Mouse (Mus musculus): ENCODE data around the gene Aacs. TPM values are rescaled to one million over a fixed set of nuclear protein-coding genes. Genes with fewer than 3 reads are reported as not detected.

The Aacs gene
- polyA plus RNA-seq, 1 experiment: 51.0 TPM

DNA sequence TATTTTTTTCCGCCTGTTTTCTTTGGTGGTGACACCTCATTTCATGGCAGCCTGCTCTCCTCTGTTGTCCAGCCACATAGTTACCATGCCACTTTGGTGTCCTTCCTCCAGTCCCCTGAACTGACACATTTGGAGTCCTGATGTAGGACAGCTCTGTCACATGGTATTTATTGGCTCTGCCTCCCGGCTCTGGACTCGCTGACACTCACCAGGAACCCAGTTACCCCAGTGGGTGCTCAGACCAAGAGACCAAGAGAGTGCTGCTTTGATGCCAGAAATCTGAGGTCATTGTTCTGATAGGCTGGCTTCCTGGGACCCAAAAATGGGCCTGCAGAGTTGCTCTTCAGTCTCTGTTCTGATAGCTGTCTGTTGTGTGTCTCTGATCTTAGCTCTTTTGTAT is 27.6 kb upstream of the Aacs start:
- DNase-seq: no peak
- H3K27ac ChIP-seq (ENCODE audit: control insufficient read depth, insufficient read depth, low read length): no peak overlapping the region
- H3K4me3 ChIP-seq (ENCODE audit: control insufficient read depth, insufficient read depth, low read length): no peak overlapping the region
- TF ChIP-seq POLR2A (IDR thresholded peaks at IDR 0.05; ENCODE audit: control insufficient read depth, extremely low read depth, insufficient read depth, low read length, poor library complexity) (no peak), CTCF (IDR thresholded peaks at IDR 0.05; ENCODE audit: borderline replicate concordance, control insufficient read depth, extremely low read depth, insufficient read depth, low read length, poor library complexity) (no peak)
- H3K4me1 ChIP-seq (replicated peaks; ENCODE audit: control insufficient read depth, insufficient read depth, low read length): peaks cover 18% of the 10 kb centered on the region
- WGBS: 99% methylated on average over 3 of the region's 3 CpGs
- H3K36me3 ChIP-seq (ENCODE audit: control insufficient read depth, insufficient read depth, low read length): no peaks in the 10 kb centered on the region
- no peaks in the 10 kb centered on the region for H3K27me3 ChIP-seq (ENCODE audit: control insufficient read depth, insufficient read depth, low read length)

- Histone ChIP-seq H3K4me1 (replicated peaks; ENCODE audit: control insufficient read depth, insufficient read depth, low read length) (peaks cover 16% of the 10 kb centered on the region), H3K27ac (ENCODE audit: control insufficient read depth, insufficient read depth, low read length) (no peak overlapping the region), H3K4me3 (ENCODE audit: control insufficient read depth, insufficient read depth, low read length) (no peak overlapping the region), H3K27me3 (ENCODE audit: control insufficient read depth, insufficient read depth, low read length) (no peaks in the 10 kb centered on the region), H3K36me3 (ENCODE audit: control insufficient read depth, insufficient read depth, low read length) (no peaks in the 10 kb centered on the region)
- WGBS: 97% methylated on average over 4 of the region's 4 CpGs
- DNase-seq: no peak
- TF ChIP-seq CTCF (IDR thresholded peaks at IDR 0.05; ENCODE audit: borderline replicate concordance, control insufficient read depth, extremely low read depth, insufficient read depth, low read length, poor library complexity) (no peak), POLR2A (IDR thresholded peaks at IDR 0.05; ENCODE audit: control insufficient read depth, extremely low read depth, insufficient read depth, low read length, poor library complexity) (no peak)
Measured at GRCm38 (mm10) chr5:125448631-125449030, 27.0 kb upstream of the Aacs start.

- WGBS: 90% methylated on average over 5 of the region's 5 CpGs
Measured at GRCm38 (mm10) chr5:125449306-125449705, 26.3 kb upstream of the Aacs start.

DNA sequence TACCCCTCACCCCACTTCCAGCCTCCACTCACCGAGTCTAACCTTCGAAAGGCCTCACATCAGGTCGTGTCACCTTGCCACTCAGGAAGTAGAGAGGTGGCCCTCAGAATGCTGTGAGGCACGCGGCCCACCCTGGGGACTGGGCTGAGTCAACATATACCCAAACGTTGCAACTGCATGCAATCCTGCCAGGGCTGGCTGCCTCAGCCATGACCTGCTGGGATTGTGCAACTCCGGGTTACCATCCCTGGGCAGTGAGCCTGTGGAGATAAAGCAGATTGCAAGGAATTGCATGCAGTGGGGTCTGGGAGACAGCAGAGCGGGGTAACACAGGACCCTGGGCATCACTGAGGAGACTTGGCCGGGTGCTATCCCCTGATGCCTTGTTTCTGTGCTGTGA is 23.0 kb upstream of the Aacs start:
- TF ChIP-seq CTCF (IDR thresholded peaks at IDR 0.05; ENCODE audit: borderline replicate concordance, control insufficient read depth, extremely low read depth, insufficient read depth, low read length, poor library complexity): no peak
- no peak for TF ChIP-seq POLR2A (IDR thresholded peaks at IDR 0.05; ENCODE audit: control insufficient read depth, extremely low read depth, insufficient read depth, low read length, poor library complexity)
- no peaks in the 10 kb centered on the region for H3K27me3 ChIP-seq (ENCODE audit: control insufficient read depth, insufficient read depth, low read length)
- no peak overlapping the region for H3K4me3 ChIP-seq (ENCODE audit: control insufficient read depth, insufficient read depth, low read length)
- 0 out of 2 replicates have a peak, but pooled peaks cover 6% of the 10 kb centered on the region for H3K36me3 ChIP-seq (ENCODE audit: control insufficient read depth, insufficient read depth, low read length)
- no peaks in the 10 kb centered on the region for H3K4me1 ChIP-seq (replicated peaks; ENCODE audit: control insufficient read depth, insufficient read depth, low read length)
- no peak for DNase-seq
- 91% methylated on average over 9 of the region's 9 CpGs for WGBS
- no peak overlapping the region for H3K27ac ChIP-seq (ENCODE audit: control insufficient read depth, insufficient read depth, low read length)

More at GRCm38 (mm10) chr5:125449306-125449705, 26.3 kb upstream of the Aacs start:
- H3K27ac ChIP-seq (ENCODE audit: control insufficient read depth, insufficient read depth, low read length): no peak overlapping the region
- H3K36me3 ChIP-seq (ENCODE audit: control insufficient read depth, insufficient read depth, low read length): no peaks in the 10 kb centered on the region
- H3K4me3 ChIP-seq (ENCODE audit: control insufficient read depth, insufficient read depth, low read length): no peak overlapping the region
- H3K27me3 ChIP-seq (ENCODE audit: control insufficient read depth, insufficient read depth, low read length): no peaks in the 10 kb centered on the region
- TF ChIP-seq POLR2A (IDR thresholded peaks at IDR 0.05; ENCODE audit: control insufficient read depth, extremely low read depth, insufficient read depth, low read length, poor library complexity) (no peak), CTCF (IDR thresholded peaks at IDR 0.05; ENCODE audit: borderline replicate concordance, control insufficient read depth, extremely low read depth, insufficient read depth, low read length, poor library complexity) (no peak)
- no peak for DNase-seq
- peaks cover 10% of the 10 kb centered on the region for H3K4me1 ChIP-seq (replicated peaks; ENCODE audit: control insufficient read depth, insufficient read depth, low read length)

DNA sequence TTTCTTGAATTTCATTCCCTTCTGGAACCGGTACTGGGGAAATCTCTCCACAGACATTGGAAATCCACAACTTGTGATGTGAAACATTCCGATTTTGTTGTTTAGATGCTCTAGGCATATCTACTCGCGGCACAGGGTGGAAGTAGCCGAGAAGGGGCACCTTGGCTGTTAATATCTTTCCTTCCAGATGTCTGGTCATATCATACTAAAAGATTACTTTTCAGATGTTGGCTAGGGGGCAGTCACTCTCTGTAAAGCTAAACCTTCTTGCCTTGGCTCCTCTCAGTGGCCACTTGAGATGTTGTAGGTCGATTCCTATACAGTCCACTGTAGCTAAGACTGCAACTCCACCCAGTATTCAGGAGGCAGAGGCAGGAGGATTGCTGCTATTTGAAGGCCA is 19.5 kb upstream of the Aacs start:
- H3K4me3 ChIP-seq (ENCODE audit: control insufficient read depth, insufficient read depth, low read length): no peak overlapping the region
- no peak for DNase-seq
- peaks cover 11% of the 10 kb centered on the region for H3K4me1 ChIP-seq (replicated peaks; ENCODE audit: control insufficient read depth, insufficient read depth, low read length)
- 92% methylated on average over 6 of the region's 6 CpGs for WGBS
- H3K27ac ChIP-seq (ENCODE audit: control insufficient read depth, insufficient read depth, low read length): no peak overlapping the region
- TF ChIP-seq CTCF (IDR thresholded peaks at IDR 0.05; ENCODE audit: borderline replicate concordance, control insufficient read depth, extremely low read depth, insufficient read depth, low read length, poor library complexity) (no peak), POLR2A (IDR thresholded peaks at IDR 0.05; ENCODE audit: control insufficient read depth, extremely low read depth, insufficient read depth, low read length, poor library complexity) (no peak)
- no peaks in the 10 kb centered on the region for H3K27me3 ChIP-seq (ENCODE audit: control insufficient read depth, insufficient read depth, low read length)
- H3K36me3 ChIP-seq (ENCODE audit: control insufficient read depth, insufficient read depth, low read length): 0 out of 2 replicates have a peak, but pooled peaks cover 6% of the 10 kb centered on the region

- 95% methylated on average over 6 of the region's 6 CpGs for WGBS
- peaks cover 13% of the 10 kb centered on the region for H3K4me1 ChIP-seq (replicated peaks; ENCODE audit: control insufficient read depth, insufficient read depth, low read length)
- no peak overlapping the region for H3K27ac ChIP-seq (ENCODE audit: control insufficient read depth, insufficient read depth, low read length)
- H3K4me3 ChIP-seq (ENCODE audit: control insufficient read depth, insufficient read depth, low read length): no peak overlapping the region
- DNase-seq: no peak
- no peak for TF ChIP-seq CTCF (IDR thresholded peaks at IDR 0.05; ENCODE audit: borderline replicate concordance, control insufficient read depth, extremely low read depth, insufficient read depth, low read length, poor library complexity)
- no peak for TF ChIP-seq POLR2A (IDR thresholded peaks at IDR 0.05; ENCODE audit: control insufficient read depth, extremely low read depth, insufficient read depth, low read length, poor library complexity)
- 0 out of 2 replicates have a peak, but pooled peaks cover 6% of the 10 kb centered on the region for H3K36me3 ChIP-seq (ENCODE audit: control insufficient read depth, insufficient read depth, low read length)
- H3K27me3 ChIP-seq (ENCODE audit: control insufficient read depth, insufficient read depth, low read length): no peaks in the 10 kb centered on the region
Measured at GRCm38 (mm10) chr5:125457538-125457937, 18.1 kb upstream of the Aacs start.

- no peak overlapping the region for H3K4me3 ChIP-seq (ENCODE audit: control insufficient read depth, insufficient read depth, low read length)
- TF ChIP-seq CTCF (IDR thresholded peaks at IDR 0.05; ENCODE audit: borderline replicate concordance, control insufficient read depth, extremely low read depth, insufficient read depth, low read length, poor library complexity) (no peak), POLR2A (IDR thresholded peaks at IDR 0.05; ENCODE audit: control insufficient read depth, extremely low read depth, insufficient read depth, low read length, poor library complexity) (no peak)
- no peak overlapping the region for H3K27ac ChIP-seq (ENCODE audit: control insufficient read depth, insufficient read depth, low read length)
- 82% methylated on average over 3 of the region's 3 CpGs for WGBS
- no peaks in the 10 kb centered on the region for H3K27me3 ChIP-seq (ENCODE audit: control insufficient read depth, insufficient read depth, low read length)
- DNase-seq: no peak
- no peaks in the 10 kb centered on the region for H3K36me3 ChIP-seq (ENCODE audit: control insufficient read depth, insufficient read depth, low read length)
- peaks cover 15% of the 10 kb centered on the region for H3K4me1 ChIP-seq (replicated peaks; ENCODE audit: control insufficient read depth, insufficient read depth, low read length)
Measured at GRCm38 (mm10) chr5:125460574-125460973, 15.0 kb upstream of the Aacs start.
